Mouse (Mus musculus): Measurements from ENCODE around the gene Bmp7. TPM values are rescaled to one million over a fixed set of nuclear protein-coding genes. Genes with fewer than 3 reads are reported as not detected.
A peak's percentile ranks its signal among the peaks of the same experiment; 100 is the strongest.

The Bmp7 gene
- total RNA-seq, 2 experiments from 2014 or later: 0.45 to 0.68 TPM

DNA sequence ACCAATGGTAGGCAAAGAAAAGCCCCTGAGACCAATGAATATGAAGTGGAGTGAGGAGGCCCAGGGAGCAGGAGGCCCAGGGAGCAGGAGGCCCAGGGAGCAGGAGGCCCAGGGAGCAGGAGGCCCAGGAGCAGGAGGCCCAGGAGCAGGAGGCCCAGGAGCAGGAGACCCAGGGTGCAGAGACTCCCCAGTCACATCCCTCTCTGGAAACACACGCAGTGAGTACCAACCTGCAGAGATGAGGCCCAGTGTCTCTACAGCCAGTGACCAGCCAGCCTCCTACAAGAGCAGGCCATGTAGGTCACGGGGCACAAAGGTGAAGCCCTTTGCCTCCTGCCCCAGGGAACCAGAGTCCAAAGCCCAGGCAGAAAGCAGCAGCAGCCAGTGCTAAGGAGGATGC lies 83.6 kb downstream of the Bmp7 start:
- DNase-seq (ENCODE audit: low spot score): no peak

DNA sequence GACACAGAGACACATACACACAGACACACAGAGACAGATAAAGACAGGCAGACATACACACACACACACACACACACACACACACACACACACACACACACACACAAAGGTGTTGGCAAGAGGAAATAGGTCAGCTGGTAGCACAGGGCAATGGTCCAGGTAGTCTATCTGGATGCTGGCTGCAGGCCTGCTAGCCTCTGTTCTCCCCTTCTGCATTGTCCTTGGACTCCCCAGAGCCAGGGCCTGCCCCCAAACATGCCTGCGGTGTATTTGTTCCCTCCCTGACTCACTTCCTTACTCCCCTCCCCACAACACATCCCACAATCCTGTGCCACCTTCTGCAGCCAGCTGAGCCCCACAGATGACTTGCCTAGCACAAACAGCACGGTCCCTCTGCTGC lies 86.0 kb downstream of the Bmp7 start:
- DNase-seq (ENCODE audit: low spot score): no peak

DNA sequence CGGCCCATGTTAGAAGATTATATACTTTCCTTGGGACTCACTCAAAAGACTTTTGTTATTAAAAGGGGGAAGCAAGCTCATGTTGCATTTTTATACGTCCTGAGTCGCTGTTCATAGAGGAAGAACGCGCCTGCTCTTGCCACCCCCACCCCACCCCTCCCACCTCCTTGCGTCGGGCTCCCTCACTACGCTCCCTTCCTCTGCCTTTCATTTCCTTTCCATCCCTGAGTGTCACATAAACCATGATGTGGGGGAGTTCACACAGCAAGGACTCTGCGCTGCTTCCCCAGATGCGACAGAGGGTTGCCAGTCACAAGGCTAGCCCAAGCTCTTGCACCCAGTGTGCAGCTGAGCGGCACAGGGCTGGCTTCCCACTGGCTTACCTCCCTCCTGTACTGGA lies 88.3 kb downstream of the Bmp7 start:
- no peak for DNase-seq (ENCODE audit: low spot score)

DNA sequence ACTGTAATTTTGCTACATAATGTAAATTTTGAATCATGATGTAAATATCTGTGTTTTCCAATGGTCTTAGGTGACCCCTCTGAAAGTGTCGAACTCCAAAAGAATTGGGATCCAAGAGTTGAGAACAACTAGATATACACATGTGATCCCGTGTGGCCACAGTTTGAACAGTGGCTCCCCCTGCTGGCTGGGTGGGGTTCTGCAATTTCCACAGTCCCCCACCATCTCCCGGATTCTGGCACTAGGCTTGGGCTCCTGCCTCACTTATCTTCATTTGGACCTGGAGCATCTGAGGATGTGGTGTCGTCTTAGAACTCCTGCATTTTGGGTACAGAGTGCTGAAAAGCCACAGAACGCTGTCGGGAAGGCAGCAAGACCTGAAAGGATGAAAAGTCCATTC lies 91.9 kb downstream of the Bmp7 start:
- peak; percentile 19 for DNase-seq (ENCODE audit: low spot score)

DNA sequence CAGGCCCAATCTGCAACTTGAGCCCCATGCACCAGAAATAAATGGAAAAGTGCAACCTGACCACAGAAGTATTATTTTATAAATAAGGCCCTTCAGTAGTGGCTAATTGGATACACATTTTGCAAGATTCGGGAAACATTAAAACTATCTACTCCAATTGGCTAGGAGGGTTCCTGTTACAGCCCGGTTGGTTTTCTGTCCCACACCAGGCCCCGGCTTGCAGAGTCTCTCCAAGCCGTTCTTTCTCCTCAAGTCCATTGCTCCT lies 93.9 kb downstream of the Bmp7 start:
- no peak for DNase-seq (ENCODE audit: low spot score)

DNA sequence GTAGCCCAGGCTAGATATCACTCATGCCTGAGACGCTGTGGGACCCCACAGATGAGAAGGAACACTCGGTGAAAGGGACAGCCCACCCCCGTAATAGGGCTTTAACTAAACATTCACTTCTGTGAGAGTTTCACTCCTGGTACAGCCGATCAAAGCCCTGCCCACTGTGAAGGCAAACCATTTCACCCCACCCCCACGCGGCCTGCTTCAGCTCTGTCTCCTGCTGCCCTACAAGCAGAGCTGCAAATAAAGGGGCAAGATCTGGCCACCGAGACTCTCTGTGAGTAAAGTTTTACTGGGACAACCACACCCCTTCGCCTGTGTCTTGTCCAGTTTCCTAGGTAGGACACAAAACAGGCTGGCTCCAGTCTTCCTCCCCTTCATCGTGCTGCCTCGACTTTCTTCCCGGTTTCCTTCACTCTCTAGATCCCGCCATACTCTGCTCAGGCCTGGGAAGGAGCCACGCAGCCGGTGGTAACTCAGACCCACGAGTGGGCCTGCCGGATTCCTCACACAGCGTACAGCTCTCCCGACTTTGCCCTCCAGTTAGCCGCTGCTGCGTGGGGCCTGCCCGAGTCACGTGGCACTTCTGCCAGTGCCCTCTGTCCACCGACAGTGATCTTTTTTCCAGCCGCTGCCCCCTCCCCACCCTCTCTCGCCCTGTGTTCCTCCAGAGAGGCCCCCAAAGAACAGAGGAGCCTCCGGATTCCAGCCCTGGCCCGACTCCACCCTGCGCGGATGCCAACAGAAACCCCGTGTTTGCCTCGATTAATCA lies 94.4 kb downstream of the Bmp7 start:
- no peak for DNase-seq (ENCODE audit: low spot score)

DNA sequence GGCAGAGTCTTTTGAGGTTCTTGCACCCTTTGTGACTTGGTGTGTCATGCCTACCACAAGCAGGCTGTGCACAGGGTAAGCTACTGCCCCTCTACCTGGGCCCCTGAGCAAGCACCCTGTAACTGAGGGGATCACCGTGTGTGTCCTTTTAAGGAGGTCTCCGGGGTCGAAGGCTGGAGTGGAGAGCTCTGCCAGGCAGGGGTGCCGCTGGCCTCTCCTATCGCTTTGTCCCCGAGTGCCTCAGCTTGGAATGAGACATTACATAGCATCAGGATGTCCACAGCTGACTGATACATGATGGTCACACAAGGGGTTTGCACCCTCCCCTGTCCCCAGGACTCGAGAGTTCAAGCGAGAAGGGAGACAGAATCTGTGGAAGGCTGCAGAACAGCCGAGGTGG lies 96.2 kb downstream of the Bmp7 start:
- no peak for DNase-seq (ENCODE audit: low spot score)

DNA sequence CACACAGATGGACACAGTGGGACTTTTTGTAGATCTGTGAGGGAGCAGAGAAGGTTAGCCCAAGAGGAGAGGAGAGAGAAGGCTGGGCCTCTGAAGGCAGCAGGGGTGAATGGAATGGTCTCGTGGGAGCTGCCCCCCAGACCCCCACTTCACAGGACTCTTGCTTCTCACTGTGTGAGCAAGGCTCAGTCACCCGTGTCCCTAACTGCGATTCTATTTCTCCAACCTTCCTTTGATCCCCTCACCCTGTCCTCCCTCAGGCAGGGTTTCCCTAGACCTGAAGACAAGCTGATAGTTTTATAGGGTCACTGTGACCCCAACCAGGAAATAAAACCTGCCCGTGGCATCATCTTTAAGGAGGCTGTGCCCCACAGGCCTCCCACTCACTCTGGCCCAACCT lies 97.8 kb downstream of the Bmp7 start:
- no peak for DNase-seq (ENCODE audit: low spot score)

DNA sequence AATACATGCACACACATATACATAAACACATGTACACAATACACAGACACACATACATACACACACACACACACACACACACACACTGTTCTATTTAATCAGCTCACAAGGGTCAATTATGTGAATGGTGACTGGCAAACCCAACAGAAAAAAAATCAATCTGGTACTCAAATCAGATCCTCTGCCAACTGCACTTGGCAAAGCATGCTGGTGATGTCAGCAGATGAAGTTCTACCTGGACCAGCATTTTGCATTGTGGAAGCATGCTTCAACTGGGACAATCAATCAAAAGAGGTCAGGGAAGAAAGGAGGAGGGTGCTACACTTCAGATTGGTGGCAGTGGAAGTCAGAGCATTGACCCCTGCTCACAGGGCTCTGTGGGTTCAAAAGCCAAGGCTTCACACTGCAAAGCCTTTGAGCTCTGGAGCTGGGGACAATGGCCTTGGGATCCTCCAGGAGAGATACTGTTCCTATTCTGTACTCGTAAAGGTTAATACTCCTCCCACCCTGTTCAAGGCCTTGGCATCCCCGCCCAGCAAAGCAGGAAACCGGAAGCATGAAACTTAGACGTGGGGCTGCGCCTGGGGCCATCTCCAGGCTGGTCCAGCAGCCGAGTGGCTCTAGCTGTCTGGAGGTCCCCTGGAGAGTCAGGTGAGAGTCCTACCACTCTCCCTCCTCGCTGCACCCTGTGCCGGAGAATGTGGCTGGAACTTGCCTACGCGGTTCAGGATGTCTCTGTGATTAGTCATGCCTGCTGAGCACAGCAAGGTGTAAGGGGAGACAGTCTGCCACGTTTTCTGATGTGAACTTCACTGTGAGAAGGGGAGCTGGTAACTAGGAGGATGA lies 99.0 kb downstream of the Bmp7 start:
- DNase-seq (ENCODE audit: low spot score): no peak

DNA sequence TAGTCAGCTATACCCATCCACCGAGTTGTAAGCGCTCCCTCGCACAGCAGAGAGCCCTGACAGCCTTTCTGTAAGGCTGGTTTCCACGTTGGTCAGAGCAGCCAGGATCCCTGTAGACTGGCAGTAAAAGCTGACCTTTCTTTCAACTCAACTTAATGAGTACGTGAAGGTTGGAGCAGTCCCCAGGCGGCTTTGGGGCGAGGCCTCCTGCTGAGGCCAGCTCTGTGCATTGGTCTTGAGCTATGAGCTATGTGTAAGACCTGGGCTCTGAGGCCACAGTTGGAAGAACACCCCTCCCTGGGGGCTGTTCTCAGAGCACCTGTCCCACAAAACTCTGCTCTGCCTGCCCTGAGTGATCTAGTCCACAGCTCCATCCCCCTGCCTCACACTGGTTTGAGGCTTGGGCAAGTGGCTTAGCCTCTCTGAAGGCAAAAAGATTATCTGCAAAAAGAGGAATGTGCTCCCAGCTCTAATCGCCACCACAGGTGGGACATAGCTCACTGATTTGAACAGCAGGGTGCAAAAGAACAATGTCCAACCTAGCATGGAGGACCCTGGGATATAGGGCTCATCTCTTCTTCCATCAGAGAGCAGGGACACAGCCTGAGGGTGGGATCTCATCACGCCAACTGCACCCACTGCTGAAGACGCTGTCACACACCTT lies 100.7 kb downstream of the Bmp7 start:
- DNase-seq (ENCODE audit: low spot score): no peak

DNA sequence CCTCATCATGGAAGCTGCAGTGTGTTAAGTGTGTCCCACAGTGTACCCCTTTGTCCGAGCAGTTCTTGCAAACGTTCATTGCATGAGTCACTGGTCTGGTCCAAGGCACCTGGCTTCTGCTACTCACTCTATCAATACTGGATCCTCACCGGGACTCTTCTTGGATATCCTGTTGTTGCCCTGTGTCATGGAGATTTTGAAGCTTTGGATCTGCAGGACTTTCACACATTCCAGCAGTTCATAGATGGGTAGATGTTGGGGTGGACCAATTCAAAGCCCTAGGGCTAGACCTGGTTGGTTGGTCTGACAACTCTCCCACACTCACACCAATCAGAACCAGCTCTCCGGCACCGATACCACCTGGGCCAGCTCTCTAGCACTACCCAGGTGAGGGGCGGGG lies 103.6 kb downstream of the Bmp7 start:
- no peak for DNase-seq (ENCODE audit: low spot score)

DNA sequence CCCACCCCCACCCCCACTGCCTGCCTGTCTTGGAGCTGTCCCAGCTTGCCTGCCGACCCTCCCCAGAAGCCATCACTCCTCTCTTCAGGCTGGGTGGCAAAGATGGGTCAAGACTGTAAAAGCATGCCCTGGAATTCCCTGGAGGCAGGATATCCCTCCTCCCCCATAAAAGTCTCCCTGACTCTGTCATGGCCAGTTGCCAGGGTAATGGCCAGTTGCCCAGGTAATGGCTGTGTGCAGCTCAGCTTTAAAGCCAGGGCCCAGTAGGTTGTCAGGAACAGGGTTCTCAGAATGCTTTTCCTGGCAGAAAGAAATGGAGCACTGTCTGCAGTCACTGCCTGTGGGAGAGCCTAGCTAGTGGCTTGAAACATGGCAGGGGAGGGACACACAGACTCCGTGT lies 106.9 kb downstream of the Bmp7 start:
- DNase-seq (ENCODE audit: low spot score): peak; percentile 44

DNA sequence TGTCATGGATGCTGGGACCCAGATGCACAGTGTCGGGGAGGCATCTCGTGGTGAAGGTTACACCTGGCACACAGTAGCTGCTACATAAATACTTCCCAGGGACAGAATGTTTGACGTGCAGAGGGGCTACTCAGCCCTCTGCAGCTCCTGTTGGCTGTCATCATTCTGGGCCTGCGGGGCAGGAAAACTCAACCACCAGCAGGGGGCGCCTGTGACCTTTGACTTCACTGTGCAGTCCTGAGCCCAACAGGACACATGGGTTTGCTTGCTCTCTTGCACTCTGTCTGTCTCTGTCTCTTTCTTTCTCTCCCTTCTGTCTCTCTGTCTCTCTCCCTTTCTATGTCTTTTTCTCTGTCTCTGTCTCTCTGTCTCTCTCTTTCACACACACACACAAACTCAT lies 108.4 kb downstream of the Bmp7 start:
- peak; percentile 65 for DNase-seq (ENCODE audit: low spot score)

DNA sequence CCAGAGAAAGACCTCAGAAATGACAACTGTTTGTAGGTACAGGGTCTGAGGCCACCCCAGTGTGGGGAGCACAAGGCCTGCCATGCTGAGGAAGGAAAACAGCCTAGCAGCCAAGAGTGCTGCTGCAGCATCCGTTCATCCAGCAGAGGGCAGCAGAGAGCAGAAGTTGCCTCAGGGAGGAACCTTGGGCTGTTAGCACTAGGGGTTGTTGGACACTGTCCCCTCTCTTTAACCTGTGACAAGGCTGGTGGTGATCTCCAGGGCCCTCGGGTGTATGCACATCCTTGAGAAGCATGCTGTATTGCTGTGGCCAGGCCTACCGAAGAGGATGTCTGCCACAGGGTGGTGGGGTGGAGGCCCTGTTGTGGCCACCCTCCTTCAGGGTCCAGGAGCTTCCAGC lies 109.0 kb downstream of the Bmp7 start:
- DNase-seq (ENCODE audit: low spot score): peak; percentile 83

DNA sequence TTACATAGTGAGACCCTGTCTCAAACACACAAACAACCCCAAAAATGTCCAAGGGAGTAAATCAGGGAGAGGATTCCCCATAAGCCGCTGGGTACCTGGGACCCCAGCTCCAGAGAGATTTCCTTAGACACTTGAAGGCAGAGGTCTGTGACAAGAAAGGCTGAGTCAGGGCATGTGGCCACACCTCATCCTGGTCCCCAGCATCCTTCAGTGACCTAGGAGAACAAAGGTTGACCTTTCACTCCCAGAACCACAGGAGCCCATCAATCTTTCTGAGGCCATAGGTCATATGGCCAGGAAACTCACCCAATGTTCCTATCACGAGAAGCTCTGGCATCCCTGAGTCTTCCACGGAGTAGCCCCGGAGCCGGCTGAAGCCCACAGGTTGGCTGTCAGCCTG lies 111.9 kb downstream of the Bmp7 start:
- no peak for DNase-seq (ENCODE audit: low spot score)

DNA sequence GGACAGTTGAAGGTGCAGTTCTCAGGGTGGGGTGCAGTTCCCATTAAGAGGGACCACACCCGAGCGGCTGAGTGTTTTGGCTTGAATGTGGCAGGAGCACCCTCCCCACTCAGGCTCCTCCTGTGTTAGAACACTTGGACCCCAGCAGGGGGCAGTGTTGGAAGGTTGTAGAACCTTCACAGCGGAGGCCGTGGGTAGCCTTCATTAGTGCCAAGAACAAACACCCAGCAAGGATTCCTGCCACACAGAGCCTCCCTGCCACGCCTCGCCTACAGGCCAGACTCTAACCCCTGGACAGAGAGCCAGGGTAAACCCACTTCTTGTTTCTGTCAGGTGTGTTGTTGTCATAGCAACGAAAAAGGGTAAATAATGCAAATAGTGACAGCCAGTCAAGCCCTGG lies 112.6 kb downstream of the Bmp7 start:
- DNase-seq (ENCODE audit: low spot score): no peak

DNA sequence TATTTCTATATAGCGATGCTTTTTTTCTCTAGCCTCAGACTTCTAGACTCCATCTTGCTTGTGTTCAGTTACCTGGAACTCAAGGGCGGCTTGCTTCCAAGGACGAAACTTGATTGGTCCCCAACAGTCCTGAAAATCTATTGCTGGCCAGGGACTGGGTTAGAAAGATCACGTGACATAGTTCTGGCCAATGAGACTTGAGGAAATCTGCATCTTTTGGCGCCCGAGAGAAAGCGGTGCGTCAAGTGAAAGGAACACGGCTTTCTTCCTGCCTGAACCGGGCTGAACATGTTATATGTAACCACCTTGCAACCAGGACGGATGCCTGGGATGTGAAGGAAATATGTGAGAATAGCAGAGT lies 114.4 kb downstream of the Bmp7 start:
- no peak for DNase-seq (ENCODE audit: low spot score)

DNA sequence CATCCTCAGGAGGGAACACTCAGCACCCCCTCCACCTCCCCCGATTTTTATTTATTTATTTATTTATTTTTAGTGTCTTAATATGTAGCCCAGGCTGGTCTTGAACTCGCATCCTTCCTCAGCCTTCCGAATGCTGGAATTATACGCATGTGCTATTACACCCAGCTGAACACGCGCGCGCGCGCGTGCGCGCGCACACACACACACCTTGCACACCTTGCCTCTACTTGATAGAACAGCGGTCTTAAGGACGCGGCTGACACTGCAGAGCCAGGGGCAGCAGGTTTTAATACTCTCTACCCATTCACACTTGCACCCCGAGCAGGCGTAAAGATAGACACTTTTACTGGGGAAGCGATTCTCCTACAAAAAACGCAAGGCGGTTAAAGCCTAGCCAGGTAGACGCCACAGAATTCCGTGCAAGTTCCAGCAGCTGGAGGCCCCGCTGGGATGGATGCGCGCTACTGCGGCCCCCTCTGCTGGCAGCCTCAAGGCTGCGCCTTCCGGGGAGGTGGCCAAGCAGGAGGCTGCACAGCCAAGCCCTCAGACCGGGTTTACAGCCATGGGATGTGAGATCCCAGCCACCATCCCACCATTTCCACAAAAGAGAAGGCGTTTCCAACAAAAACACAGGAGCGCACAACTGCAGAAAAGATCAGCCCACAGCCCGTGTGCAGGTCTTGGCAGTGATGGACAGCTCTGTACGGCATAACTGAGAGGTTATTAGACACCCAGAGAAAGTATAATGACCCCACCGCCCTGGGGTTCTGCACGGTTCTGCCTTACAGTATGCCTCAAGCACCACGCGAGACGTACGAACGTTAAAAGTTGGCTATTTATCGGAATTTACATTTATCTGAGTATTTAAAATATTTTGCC lies 115.0 kb downstream of the Bmp7 start:
- DNase-seq (ENCODE audit: low spot score): no peak

DNA sequence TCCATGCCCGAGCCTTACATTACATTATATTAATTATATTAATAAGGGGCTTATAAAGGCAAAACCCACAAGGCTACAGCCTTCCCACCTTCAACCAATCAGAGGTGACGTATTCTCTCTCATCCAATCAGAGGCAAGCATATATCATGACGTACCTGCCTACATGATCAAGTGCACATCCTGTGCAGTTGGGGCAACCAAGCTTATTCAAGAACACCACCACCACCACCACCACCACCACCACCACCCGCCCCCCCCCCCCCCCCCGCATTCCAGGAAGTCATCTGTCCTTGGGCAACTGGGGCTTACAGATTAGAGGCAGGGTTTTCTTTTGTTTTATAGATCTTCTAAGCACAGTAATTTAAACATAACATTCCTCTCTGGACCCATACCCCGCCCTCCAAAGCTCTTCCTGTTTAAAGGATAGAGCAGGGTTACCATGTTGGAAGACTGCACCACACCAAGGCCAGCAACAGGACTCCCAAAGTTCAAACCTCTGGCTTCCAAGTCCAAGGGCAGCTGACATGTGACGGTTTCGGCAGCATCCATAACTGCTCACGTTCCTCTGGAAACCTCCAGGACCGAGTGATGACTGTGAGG lies 121.4 kb downstream of the Bmp7 start:
- no peak for DNase-seq (ENCODE audit: low spot score)
